Mouse (Mus musculus): ENCODE measurements around the gene Fam198a.

Fam198a gene

GRCm38 (mm10) chr9:121950418-121951113 lies at the start of gene Fam198a:
Fam198a (plus strand) TSS chr9:121950988.
- DNase-seq (ENCODE audit: low spot score), result peak; percentile 82

DNA sequence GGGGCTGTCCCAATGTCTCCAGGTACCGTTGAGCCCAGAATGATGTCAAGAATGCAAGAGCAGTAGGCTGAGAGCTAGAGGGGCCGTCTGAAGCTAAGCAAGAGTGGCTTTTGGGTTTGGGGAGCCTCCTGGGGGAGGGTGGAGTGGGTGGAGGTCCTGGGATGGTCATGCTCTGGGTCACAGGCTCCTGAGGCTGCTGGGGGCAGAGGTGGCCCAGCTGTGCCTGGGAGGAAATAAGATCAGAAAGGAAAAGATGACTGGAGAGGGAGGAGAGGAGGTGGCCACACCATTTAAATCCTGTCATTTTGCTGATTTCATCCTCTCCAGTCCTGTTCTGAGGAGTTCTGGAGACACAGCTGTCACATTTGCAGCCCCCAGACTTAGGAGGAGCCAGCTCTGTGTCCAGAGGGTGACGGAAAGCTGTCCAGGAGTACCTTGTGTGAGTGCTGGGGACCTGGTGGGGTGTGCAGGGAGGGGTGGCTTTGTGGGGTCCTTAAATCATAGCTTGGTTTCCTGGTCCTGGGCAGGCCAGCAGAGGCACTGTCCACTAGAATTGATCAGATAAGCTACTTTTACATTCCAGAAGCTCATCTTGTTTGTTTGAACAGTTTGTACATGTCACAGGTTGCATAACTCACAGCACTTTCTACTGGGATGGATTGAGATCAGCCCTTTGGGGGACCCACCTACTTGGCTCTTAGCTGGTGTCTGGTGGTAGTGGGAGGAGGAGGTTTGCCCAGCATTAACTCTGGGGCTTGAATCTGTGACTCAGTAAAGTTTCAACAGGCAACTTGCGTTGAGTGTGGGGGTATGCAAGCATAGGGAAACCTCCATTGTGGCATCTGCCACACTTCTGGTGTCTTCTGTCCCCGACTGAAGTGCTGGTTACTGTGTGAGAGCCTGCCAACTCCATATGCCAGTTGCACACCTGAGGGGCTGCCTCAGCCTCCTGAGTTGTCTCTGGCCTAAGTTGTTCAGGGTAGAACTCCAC lies 48.8 kb upstream of the Fam198a start:
- DNase-seq (ENCODE audit: low spot score), result no peak

GRCm38 (mm10) chr9:121903476-121904305 lies 47.1 kb upstream of the Fam198a start:
- DNase-seq (ENCODE audit: low spot score), result no peak

DNA sequence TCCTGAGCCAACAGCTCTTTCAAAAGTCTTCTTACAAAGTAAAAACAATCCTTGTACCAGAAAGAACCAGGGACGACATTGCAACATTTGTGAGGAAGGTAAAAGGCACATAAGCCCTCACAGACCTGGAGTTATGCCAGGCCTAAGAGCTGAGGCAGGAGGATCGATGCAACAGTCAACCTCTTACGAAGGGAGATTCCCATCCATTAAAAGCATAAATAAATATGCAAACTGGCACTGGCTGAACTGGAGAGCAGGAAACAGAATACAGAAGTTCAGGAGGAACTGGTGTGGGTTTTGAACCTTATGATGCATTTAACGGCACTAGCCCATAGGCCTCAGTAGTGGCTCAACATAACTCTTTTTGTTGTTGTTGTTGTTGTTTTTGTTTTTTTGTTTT lies 46.5 kb upstream of the Fam198a start:
- no peak for DNase-seq (ENCODE audit: low spot score)

DNA sequence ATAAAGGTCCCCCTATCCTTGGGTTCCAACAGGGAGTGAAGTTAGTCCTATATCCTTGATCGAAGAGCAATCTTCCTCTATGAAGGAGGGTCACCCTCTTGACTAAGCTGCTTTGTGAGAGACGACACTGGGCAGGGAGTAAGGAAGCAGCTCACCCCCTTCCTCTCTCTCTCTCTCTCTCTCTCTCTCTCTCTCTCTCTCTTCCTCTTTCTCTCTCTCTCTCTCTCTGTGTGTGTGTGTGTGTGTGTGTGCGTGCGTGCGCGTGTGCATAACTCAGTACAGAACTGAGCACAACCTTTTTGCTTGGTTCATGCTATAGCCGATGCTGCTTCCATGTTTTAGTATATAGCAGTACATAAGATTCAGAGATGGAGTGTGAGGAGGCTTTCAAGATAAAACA lies 45.8 kb upstream of the Fam198a start:
- DNase-seq (ENCODE audit: low spot score), result no peak

- peak; percentile 1 for DNase-seq (ENCODE audit: low spot score)
Observed at GRCm38 (mm10) chr9:121905556-121906185, 45.1 kb upstream of the Fam198a start.

GRCm38 (mm10) chr9:121906456-121906855 lies 44.3 kb upstream of the Fam198a start:
- DNase-seq (ENCODE audit: low spot score), result peak; percentile 0

DNA sequence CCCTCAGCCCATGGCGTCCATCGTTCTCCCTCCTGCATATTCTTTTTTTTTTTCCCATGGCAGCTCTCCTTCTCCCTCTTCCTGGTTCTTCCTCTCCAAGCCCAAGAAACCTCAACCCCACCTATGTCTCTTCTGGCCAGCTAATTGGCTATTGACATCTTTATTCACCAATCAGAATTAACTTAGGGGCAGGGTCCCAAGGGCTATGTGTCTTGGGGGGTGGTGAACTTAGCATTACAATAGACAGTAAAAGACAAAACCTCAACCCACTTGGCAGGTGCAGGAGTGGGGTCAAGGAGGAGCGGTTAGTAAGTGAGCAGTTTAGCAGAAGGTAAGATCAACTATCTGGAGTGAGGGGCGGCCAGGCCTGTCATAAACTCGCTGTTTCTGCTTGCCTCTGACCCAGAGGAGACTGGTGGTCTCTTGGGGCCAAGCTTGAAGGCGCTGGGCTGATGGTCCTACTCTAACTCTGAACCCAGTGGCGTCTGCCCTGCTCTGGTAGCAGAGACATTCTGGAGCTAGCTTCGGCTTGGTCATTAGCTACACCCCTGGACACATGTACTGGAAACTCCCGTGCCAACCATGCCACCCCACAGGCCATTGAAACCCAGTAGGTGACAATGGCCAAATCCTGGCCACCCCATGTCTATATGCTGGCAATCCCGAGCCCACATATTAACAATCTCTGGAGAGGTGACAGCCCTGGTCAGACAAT lies 43.3 kb upstream of the Fam198a start:
- DNase-seq (ENCODE audit: low spot score), result peak; percentile 0

- peak; percentile 0 for DNase-seq (ENCODE audit: low spot score)
Observed at GRCm38 (mm10) chr9:121908321-121908720, 42.5 kb upstream of the Fam198a start.

GRCm38 (mm10) chr9:121909635-121910034 lies 41.2 kb upstream of the Fam198a start:
- no peak for DNase-seq (ENCODE audit: low spot score)

GRCm38 (mm10) chr9:121911196-121911595 lies 39.6 kb upstream of the Fam198a start:
- no peak for DNase-seq (ENCODE audit: low spot score)

DNA sequence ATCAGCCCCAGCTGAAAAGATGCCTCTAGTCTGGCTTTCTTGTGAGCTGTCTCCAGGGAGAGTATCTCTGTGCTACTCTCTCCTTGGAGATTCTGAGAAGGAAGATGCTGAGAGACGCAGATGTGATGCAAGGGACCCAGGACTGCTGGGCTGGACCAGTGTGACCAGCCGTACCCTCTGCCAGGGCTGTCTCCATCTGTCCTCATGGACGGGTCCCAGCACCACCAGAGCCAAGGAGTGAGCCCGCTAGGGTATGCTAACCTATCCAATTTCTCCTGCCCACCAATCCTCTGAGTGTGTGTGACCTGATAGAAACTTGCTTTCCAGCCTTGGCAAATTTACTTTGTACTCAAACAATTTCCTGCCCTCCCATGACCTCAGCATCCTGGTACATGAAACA lies 38.0 kb upstream of the Fam198a start:
- no peak for DNase-seq (ENCODE audit: low spot score)

GRCm38 (mm10) chr9:121914226-121914757 lies 36.5 kb upstream of the Fam198a start:
- DNase-seq (ENCODE audit: low spot score), result no peak

DNA sequence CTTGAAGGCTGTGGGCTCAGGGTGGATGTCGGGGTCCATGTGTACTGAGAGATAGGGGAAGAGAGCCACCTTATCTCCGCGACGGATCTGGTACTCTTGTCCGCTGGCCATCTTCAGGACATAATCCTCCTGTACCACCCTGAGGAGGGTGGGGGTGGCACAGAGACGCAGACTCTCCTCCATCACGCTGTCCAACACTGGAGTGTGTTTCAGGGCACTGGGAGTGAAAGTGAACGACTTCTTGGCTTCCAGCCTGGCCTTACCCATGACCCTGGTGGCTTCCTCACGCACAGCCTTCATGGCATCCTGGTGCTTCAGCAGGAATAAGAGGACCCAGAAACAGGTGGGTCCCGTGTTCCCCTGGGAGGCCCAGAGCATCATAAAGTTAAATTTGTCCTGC lies 35.7 kb upstream of the Fam198a start:
- DNase-seq (ENCODE audit: low spot score), result no peak

DNA sequence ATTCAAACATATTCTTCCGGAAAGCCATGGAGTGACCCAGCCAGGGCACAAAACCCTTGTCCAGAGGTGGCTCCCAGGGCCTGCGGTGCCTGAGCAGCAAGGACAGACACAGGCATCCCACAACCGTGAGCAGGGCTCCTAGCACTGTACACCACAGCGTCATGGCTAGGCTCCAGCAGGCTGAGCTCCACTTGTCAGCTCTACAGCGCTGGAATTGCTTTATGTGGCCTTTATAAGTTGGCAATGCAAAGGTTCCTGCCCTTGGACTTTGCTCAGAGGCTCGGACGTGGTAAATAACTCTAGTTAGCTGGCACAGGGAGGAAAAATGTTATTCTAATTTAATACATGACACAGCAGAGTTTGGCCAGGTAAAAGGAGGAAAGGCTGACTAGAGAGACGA lies 34.7 kb upstream of the Fam198a start, which contains the start of gene Cyp8b1:
Gene Cyp8b1, minus strand, starts transcription at position 204 of the 400 bp plus-strand sequence.
- DNase-seq (ENCODE audit: low spot score), result no peak

DNA sequence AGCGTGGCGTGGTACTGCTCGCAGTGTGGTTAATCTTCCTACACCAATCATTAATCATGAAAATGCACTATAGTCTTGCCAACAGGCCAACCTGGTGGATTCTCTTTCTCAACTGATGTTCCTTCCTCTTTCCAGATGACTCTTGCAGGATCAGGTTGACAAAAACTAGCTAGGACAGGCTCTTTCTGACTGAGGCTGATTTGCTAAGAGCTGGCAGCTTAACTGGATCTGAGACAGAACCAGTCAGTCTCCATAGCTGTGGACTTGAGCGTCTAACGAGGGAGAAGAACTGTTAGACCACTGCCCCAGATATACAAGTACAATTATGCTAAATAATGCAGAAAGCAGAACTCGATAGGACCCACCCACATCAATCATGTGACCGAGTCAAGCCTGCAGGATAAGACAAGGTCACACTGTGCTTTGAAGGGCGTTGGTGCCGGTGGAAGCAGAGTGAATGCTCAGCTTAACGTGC lies 31.7 kb upstream of the Fam198a start:
- DNase-seq (ENCODE audit: low spot score), result no peak

DNA sequence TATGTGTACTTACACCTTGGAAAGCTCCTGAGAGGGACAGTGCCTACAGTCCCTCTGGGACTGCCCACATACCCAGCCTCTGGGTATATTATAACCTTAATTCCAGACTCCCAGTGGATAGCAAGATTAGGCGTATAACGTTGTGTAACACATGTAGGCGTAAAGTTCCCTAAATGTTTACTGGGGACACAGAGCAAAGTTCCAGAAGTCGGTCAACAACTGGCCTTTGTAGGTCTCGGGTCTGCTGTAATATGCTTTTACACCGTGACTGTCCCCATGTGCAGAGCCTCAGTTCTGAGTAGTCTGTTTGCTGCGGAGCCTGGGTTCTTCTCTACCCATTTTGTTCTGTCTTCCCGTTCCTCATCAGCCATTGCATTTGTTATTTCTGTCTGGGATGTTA lies 27.3 kb upstream of the Fam198a start:
- no peak for DNase-seq (ENCODE audit: low spot score)

- DNase-seq (ENCODE audit: low spot score), result no peak
Observed at GRCm38 (mm10) chr9:121923906-121924305, 26.9 kb upstream of the Fam198a start.

- no peak for DNase-seq (ENCODE audit: low spot score)
Observed at GRCm38 (mm10) chr9:121924901-121925560, 25.8 kb upstream of the Fam198a start.

DNA sequence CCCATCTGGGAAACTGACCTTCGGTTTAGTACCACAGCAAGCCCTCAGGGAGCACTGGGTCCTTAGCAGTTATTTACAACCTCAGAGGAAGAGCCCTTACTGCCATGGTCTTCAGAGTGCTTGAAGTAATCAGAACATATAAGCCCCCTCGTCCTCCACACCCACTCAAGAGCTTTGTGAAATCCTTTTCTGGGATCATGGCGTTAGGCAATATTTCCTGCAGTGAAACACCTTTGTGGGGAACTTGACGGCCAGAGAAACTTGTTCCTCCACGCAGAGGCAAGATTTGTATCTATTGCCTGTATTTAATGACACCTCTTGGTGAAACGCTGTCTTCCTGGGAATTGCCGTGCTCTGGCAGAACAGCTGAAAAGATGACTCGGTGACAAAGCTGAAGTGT lies 24.8 kb upstream of the Fam198a start:
- DNase-seq (ENCODE audit: low spot score), result no peak
